Mouse (Mus musculus) ES-Bruce4 (cell line): Measurements from ENCODE around the gene 1700009N14Rik. TPM values are rescaled to one million over a fixed set of nuclear protein-coding genes. Genes with fewer than 3 reads are reported as not detected.

Experiments
- H3K27ac ChIP-seq: 2 replicates; pipeline ENCODE4 v1.5.1; 2012; ENCODE audit warnings: low read length, inconsistent platforms; ENCODE audit not compliant: insufficient read depth
- H3K27me3 ChIP-seq: 2 replicates; pipeline ENCODE4 v1.6.1; 2012; ENCODE audit warnings: mild to moderate bottlenecking, low read length, inconsistent platforms; ENCODE audit not compliant: control insufficient read depth, poor library complexity, insufficient read depth, severe bottlenecking
- H3K36me3 ChIP-seq: 2 replicates; pipeline ENCODE4 v1.6.1; 2012; ENCODE audit warnings: inconsistent platforms, mild to moderate bottlenecking, low read length, moderate library complexity; ENCODE audit not compliant: control insufficient read depth, poor library complexity, insufficient read depth, severe bottlenecking
- H3K4me1 ChIP-seq: one replicate; pipeline ENCODE4 v1.8.1; 2011; ENCODE audit warnings: low read length; ENCODE audit not compliant: control insufficient read depth, insufficient read depth
- H3K4me3 ChIP-seq: 2 replicates; pipeline ENCODE4 v1.5.1; 2011; ENCODE audit warnings: low read depth, mild to moderate bottlenecking, low read length
- H3K9ac ChIP-seq: 2 replicates; pipeline ENCODE4 v1.6.1; 2012; ENCODE audit warnings: low read depth, mild to moderate bottlenecking, inconsistent platforms; ENCODE audit not compliant: poor library complexity, severe bottlenecking
- H3K9me3 ChIP-seq: replicated peaks from 2 replicates; pipeline ENCODE4 v1.6.1; 2012; ENCODE audit warnings: mild to moderate bottlenecking, low read length, inconsistent platforms; ENCODE audit not compliant: control insufficient read depth, poor library complexity, insufficient read depth, severe bottlenecking
- CTCF ChIP-seq: IDR thresholded peaks from one replicate; pipeline ENCODE4 v1.8.1; 2011; ENCODE audit warnings: low read depth, low read length
- EP300 ChIP-seq: IDR thresholded peaks from 2 replicates; pipeline ENCODE4 v1.6.1; 2011; ENCODE audit warnings: low read depth, low read length; ENCODE audit not compliant: insufficient read depth
- POLR2A ChIP-seq: IDR thresholded peaks from one replicate; pipeline ENCODE4 v1.8.1; 2011; ENCODE audit warnings: low read length; ENCODE audit not compliant: insufficient read depth
- polyA plus RNA-seq: library from polyadenylated mRNA; stranded (reverse); fragments of >200 nt; gene quantifications from 2 replicates; pipeline ENCODE4 v1.2.4, GENCODE M21; 2011; ENCODE audit warnings: low read depth; ENCODE audit not compliant: missing spikeins, insufficient read depth, insufficient read length

Gene 1700009N14Rik
- polyA plus RNA-seq: not detected in 2 replicates

- no peak for TF ChIP-seq EP300
- no peak for TF ChIP-seq CTCF
- TF ChIP-seq POLR2A: no peak
- no peak within 1 kb of the TSS for H3K27ac ChIP-seq
- H3K4me1 ChIP-seq: no peaks in the 10 kb centered on the region
These were observed at the start of gene 1700009N14Rik for GRCm38 (mm10) chr4:39450069-39450468. Gene 1700009N14Rik, plus strand, starts transcription at chr4:39450295.

GRCm38 (mm10) chr4:39437870-39438367 lies 12.2 kb upstream of the 1700009N14Rik start:
- H3K36me3 ChIP-seq: no peaks in the 10 kb centered on the region
- no peaks in the 10 kb centered on the region for H3K4me1 ChIP-seq
- H3K27ac ChIP-seq: no peak overlapping the region
- H3K9me3 ChIP-seq: no peaks in the 10 kb centered on the region
- H3K9ac ChIP-seq: no peak overlapping the region
- no peaks in the 10 kb centered on the region for H3K27me3 ChIP-seq
- no peak overlapping the region for H3K4me3 ChIP-seq
- TF ChIP-seq EP300 (no peak), CTCF (no peak), POLR2A (no peak)

More at GRCm38 (mm10) chr4:39450069-39450468, at the start of gene 1700009N14Rik:
- no peak within 1 kb of the TSS for H3K9ac ChIP-seq
- no peak within 1 kb of the TSS for H3K4me3 ChIP-seq
- no peaks in the 10 kb centered on the region for H3K36me3 ChIP-seq
- no peaks in the 10 kb centered on the region for H3K27me3 ChIP-seq
- H3K9me3 ChIP-seq: no peaks in the 10 kb centered on the region

DNA sequence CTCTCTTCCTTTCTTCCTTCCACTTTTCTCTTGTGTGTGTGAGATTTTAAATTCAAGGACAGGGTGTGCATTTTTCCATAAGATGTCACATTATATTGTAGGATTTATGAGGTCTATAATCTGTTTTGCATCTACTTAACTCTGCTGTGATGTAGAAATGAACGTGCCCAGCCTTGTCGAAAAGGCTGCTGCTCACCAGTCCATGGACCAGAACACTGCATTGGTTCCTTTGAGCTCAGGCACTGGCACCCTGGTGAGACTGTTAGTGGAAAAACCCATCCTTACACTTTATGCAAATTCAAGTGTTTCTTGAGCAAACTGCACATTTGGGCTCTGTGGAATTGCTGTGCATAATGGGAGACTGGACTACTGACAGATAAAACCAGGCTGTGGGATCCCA lies 24.2 kb downstream of the 1700009N14Rik start:
- no peaks in the 10 kb centered on the region for H3K27me3 ChIP-seq
- H3K27ac ChIP-seq: no peak overlapping the region
- no peaks in the 10 kb centered on the region for H3K36me3 ChIP-seq
- no peak for TF ChIP-seq POLR2A
- no peak for TF ChIP-seq CTCF
- no peak for TF ChIP-seq EP300
- 0 out of 2 replicates have a peak, but pooled peaks cover 2% of the 10 kb centered on the region for H3K9me3 ChIP-seq
- H3K4me1 ChIP-seq: no peaks in the 10 kb centered on the region
- H3K9ac ChIP-seq: no peak overlapping the region
- H3K4me3 ChIP-seq: no peak overlapping the region

DNA sequence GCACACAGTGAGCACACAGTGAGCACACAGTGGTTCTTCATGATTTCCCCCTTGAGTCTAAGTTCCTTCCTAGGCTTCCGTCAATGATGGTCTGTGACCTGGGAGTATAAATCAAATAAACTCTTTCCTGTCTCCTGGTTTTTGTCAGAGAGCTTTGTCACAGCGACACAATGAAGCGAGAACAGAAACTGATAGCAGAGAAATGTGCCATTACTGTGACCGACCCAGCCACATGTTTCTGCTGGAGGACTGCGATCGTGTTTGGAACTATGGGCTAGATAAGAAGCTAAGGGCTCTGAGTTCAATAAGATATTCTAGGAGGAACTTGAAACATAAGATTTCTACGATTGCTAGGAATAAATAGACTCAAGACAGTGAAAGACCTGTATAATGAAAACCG lies 36.3 kb downstream of the 1700009N14Rik start:
- Histone ChIP-seq H3K4me3 (no peak overlapping the region), H3K9me3 (no peaks in the 10 kb centered on the region), H3K27me3 (no peaks in the 10 kb centered on the region), H3K27ac (no peak overlapping the region), H3K36me3 (no peaks in the 10 kb centered on the region), H3K9ac (no peak overlapping the region), H3K4me1 (no peaks in the 10 kb centered on the region)
- TF ChIP-seq CTCF (no peak), EP300 (no peak)

DNA sequence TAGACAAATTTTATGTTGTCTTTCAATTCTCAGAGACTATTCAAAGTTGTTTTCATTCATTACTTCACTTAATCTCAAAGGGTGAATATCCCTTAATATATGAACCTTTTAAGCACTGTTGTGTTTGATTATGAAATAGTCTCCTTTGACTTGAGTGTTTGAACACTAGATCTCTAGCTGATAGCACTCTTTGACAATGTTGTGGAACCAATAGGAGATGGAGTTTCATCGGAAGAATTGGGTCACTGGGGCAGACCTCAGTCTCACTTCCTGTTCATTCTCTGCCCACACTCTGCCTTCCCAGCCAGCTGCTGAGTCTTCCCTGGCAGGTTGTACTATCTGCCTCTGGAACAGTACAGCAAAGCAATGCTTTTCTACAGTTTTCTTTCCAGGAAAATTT lies 43.5 kb downstream of the 1700009N14Rik start:
- Histone ChIP-seq H3K9ac (no peak overlapping the region), H3K4me3 (no peak overlapping the region), H3K36me3 (no peaks in the 10 kb centered on the region), H3K27me3 (no peaks in the 10 kb centered on the region), H3K9me3 (no peaks in the 10 kb centered on the region), H3K4me1 (no peaks in the 10 kb centered on the region), H3K27ac (no peak overlapping the region)
- TF ChIP-seq POLR2A (no peak), EP300 (no peak), CTCF (no peak)

DNA sequence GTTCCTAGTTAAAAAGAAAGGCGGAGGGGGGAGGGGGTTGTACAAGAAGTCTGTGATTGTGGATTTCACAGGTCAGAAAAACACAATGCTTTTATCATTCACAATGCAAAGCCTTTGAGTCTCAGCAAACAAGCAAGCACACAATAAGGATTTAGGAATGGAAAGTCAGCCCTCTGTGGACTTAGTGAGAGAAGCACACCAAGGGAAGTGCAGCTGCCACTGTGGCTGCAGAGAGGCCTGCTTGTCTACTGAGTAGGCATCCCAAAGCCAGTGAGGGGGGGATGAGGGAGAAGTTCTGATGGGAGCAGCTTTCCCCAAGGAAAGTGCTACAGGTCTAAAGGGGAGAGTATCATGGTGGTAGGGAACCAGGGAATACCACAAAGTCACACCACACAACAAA lies 45.8 kb downstream of the 1700009N14Rik start:
- Histone ChIP-seq H3K27ac (no peak overlapping the region), H3K9ac (no peak overlapping the region), H3K4me1 (no peaks in the 10 kb centered on the region), H3K27me3 (no peaks in the 10 kb centered on the region), H3K36me3 (no peaks in the 10 kb centered on the region), H3K4me3 (no peak overlapping the region), H3K9me3 (no peaks in the 10 kb centered on the region)
- TF ChIP-seq EP300 (no peak), CTCF (no peak), POLR2A (no peak)
